Mouse (Mus musculus) skeletal muscle tissue, adult 2 months (tissue): ENCODE results near the gene Eomes.
A peak's percentile ranks its signal among the peaks of the same experiment; 100 is the strongest.

Source experiments
- DNase-seq: peaks from one replicate; pipeline ENCODE4 v3.0.0-alpha.2; 2012; ENCODE audit warnings: low read depth, low spot score

Eomes gene

GRCm38 (mm10) chr9:118519101-118519500 lies 41.1 kb downstream of the Eomes start:
- no peak for DNase-seq

DNA sequence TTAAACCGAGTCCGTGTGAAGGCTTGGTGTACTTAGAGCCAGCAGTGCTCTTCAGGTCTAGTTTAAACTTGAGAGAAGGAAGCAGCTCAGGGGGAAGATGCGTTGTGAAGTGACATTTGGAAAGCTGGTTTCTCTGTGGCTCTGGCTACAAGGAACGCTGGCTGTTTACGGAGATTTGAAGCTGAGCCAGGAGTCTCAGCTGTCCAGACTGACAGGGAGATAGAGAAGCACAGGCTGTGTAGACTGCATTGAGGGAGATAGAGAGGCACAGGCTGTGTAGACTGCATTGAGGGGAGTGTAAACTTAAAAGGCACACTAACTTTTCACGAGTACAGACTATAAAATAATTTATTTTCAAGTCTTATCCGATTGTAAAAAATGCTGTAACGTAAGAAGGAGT lies 42.0 kb downstream of the Eomes start:
- peak; percentile 81 for DNase-seq

DNA sequence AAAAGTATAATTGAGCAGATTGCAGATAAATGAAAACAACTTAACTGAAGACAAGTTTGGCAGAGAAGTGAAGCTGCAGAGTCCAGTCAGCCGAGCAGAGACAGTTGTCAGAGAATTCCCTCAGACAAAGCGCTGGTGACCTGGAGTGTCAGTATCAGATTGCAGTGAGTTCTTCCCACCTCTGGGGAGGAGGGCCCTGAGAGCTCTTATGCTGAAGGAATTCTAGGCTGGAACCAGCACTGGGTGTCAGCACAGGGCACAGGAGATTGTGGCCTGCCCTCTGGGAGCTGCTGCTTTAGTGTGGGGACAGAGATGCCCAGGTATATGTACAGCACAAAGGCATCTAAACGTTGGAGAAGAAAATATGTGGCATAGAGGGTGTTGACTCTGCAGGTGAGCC lies 42.8 kb downstream of the Eomes start:
- DNase-seq = no peak

DNA sequence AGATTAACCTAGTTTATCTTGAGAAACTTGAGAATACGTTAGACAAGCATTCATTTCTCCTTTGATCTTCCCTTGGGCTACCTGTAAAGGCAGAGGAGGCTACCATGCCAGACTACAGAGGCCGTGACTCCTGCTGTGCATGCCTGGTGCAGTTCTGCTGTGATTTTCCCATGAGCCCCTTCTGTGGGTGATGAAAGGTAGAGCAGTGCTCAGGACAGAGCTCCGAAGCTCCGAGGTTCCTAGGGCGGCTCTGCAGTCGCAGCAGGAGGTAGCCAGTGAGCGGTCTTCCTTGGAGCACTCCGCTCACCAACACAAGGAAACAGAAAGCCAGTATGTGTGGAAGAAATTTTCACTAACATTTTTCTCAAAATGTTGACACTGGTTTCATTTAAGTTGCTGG lies 43.6 kb downstream of the Eomes start:
- DNase-seq = no peak

DNA sequence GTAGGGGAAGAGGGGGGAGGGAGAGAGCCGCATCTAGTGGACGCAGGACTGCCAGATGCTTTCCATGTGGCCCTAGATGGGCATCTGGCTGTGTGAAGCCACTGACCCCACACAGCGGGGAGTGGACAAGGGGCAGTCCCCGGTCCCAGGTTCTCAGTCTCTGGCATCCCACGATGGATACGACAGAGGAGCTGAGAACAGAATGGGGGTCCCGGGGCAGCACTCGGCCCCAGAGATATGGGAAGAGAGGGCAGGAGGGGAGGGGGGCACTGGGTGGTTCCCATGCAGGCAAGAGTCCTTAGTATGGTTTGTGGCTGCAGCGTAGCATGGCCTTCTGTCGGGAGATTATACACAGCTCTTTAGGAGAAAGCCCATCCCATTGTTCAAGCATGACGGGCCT lies 45.7 kb downstream of the Eomes start:
- no peak for DNase-seq

- DNase-seq = no peak
Observed at GRCm38 (mm10) chr9:118527056-118527455, 49.0 kb downstream of the Eomes start.

GRCm38 (mm10) chr9:118529783-118530182 lies 51.8 kb downstream of the Eomes start:
- no peak for DNase-seq

GRCm38 (mm10) chr9:118530679-118531078 lies 52.7 kb downstream of the Eomes start:
- no peak for DNase-seq

DNA sequence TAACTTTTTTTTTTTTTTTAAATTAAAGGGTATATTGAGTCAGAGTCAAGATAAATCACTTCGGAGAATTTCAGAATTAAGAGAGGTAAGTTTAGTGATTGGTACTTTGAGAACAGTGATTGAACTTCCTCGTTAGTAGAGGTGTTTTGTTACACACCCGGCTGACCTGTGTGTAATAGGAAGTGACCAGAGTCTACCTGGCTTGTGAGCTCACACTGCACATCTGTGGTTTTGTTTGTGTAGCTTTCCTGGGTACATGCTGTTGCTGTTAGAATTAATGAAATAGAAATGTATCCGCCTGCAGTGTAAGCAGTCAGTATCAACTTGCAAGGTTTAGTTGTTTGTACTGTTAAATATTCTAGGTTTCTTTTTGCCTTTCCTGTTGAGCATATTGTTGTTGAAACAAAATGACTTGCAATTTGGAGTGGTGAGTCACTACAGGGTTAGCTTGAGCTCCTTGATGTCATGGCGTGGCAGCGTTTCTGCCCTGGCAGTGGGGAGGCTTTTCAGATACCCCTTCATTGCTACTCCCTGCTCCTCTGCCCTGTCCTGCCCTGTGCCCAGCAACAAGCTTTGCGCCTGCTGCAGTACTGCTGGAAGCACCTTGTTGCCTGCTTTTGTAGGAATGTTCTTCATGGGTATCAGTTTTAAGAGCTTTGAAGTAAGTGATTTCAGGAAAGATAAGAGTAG lies 54.6 kb downstream of the Eomes start:
- no peak for DNase-seq
